Mouse (Mus musculus) frontal cortex, adult 2 months (tissue): ENCODE results near the gene Themis3. TPM values are rescaled to one million over a fixed set of nuclear protein-coding genes. Genes with fewer than 3 reads are reported as not detected.

Source experiments
- polyA plus RNA-seq: library from polyadenylated mRNA; depleted of rRNA; stranded (reverse); fragments of >200 nt; gene quantifications from 2 replicates; pipeline ENCODE4 v1.2.3, GENCODE M21; 2012; rRNA removed

Gene Themis3
- polyA plus RNA-seq, 1 experiment = not detected

Other genes starting within 250 kb of the Themis3 start
- gene Mtcl1, start 144.9 kb downstream of the Themis3 start, polyA plus RNA-seq = 35.6 and 38.5 TPM in 2 replicates
- gene Rab12, start 74.9 kb downstream of the Themis3 start, polyA plus RNA-seq = 119 and 127 TPM in 2 replicates